Mouse (Mus musculus) megakaryocyte, embryonic 14.5 days (primary cell): ENCODE data around the gene Bach2.

Source experiments
- FLI1 ChIP-seq: IDR thresholded peaks from 2 replicates; pipeline ENCODE4 v1.6.1; 2012; ENCODE audit warnings: low read length, inconsistent platforms, mixed read lengths
- GATA1 ChIP-seq: IDR thresholded peaks from 3 replicates; pipeline ENCODE4 v1.6.1; 2012; ENCODE audit warnings: mixed read lengths, low read length, inconsistent platforms, borderline replicate concordance

DNA sequence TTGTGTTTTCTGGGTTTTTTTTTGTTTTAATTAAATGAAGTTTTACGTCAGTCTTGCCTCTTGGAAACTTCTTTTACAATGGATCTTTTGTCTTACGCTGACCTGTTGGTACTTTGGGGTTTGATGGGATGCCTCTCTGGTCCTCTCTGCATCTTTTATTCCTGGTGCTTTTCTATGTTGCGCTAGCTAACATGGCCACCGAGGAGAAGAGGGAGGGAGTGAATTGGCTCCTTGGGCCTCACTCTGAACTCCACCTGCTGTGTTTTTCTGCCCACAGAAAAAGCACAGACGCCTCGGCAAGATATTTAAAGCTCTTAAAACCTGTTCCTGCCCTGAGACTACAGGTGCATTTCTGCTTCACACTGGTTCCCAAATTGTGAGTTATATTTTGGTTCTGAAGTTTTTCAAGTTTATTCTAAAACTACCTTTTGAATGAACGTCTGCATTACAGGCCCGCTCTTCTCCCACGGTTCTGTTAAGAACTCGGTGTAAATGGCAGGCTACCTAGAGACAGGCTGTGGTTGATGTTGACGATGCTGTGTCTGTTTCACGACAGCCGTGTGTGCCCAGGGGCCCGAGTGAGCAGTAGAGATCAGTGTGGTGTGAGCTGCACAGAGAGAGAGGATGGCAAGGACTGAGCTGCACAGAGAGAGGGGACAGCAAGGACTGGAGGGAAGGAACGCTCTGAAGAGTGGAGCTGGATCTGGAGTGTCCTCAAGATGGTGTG lies 13.5 kb downstream of the Bach2 start:
- no peak for TF ChIP-seq GATA1
- TF ChIP-seq FLI1: no peak
